Mouse (Mus musculus) kidney, adult 2 months (tissue): ENCODE data around the gene Fam222a. TPM values are rescaled to one million over a fixed set of nuclear protein-coding genes. Genes with fewer than 3 reads are reported as not detected.

Experiments used
- DNase-seq: peaks from one replicate; pipeline ENCODE4 v3.0.0; 2021
- H3K27ac ChIP-seq: fragments of 200-500 bp; 2 replicates; pipeline ENCODE4 v1.5.1; 2012; ENCODE audit warnings: low read depth, low read length, control low read depth, inconsistent platforms; ENCODE audit not compliant: insufficient read depth
- H3K27me3 ChIP-seq: fragments of 200-500 bp; replicated peaks from 2 replicates; pipeline ENCODE4 v1.6.1; 2012; ENCODE audit warnings: mild to moderate bottlenecking, moderate library complexity, low read length, inconsistent platforms; ENCODE audit not compliant: control insufficient read depth, insufficient read depth
- H3K36me3 ChIP-seq: fragments of 200-500 bp; 2 replicates; pipeline ENCODE4 v1.6.1; 2012; ENCODE audit warnings: mild to moderate bottlenecking, moderate library complexity, low read length, inconsistent platforms; ENCODE audit not compliant: control insufficient read depth, insufficient read depth
- H3K4me1 ChIP-seq: fragments of 200-500 bp; 2 replicates; pipeline ENCODE4 v1.6.1; 2011; ENCODE audit warnings: low read length; ENCODE audit not compliant: control insufficient read depth, insufficient read depth
- H3K4me3 ChIP-seq: fragments of 200-500 bp; 2 replicates; pipeline ENCODE4 v1.5.1; 2011; ENCODE audit warnings: mild to moderate bottlenecking, low read depth, low read length, control low read depth; ENCODE audit not compliant: insufficient read depth
- CTCF ChIP-seq: fragments of 200-500 bp; conservative IDR thresholded peaks from 2 replicates; pipeline ENCODE4 v1.5.1; 2011; ENCODE audit warnings: low read depth, mild to moderate bottlenecking, control low read depth, low read length, moderate library complexity, mixed read lengths; ENCODE audit not compliant: insufficient read depth, insufficient read length
- POLR2A ChIP-seq: fragments of 200-500 bp; IDR thresholded peaks from one replicate; pipeline ENCODE4 v1.6.1; 2011; ENCODE audit warnings: low read depth, low read length, control low read depth
- WGBS: fragments of 180-500 bp; shearing (Covaris S2); methylation state at CpG from one replicate; pipeline ENCODE4 v1.1.7; 2018; 5-methylcytosine and 5-hydroxymethylcytosine counted together
- polyA plus RNA-seq: library from polyadenylated mRNA; depleted of rRNA; stranded (reverse); fragments of >200 nt; gene quantifications from 2 replicates; pipeline ENCODE4 v1.2.3, GENCODE M21; 2012

The Fam222a gene
- polyA plus RNA-seq, 1 experiment, result 4.9 TPM

DNA sequence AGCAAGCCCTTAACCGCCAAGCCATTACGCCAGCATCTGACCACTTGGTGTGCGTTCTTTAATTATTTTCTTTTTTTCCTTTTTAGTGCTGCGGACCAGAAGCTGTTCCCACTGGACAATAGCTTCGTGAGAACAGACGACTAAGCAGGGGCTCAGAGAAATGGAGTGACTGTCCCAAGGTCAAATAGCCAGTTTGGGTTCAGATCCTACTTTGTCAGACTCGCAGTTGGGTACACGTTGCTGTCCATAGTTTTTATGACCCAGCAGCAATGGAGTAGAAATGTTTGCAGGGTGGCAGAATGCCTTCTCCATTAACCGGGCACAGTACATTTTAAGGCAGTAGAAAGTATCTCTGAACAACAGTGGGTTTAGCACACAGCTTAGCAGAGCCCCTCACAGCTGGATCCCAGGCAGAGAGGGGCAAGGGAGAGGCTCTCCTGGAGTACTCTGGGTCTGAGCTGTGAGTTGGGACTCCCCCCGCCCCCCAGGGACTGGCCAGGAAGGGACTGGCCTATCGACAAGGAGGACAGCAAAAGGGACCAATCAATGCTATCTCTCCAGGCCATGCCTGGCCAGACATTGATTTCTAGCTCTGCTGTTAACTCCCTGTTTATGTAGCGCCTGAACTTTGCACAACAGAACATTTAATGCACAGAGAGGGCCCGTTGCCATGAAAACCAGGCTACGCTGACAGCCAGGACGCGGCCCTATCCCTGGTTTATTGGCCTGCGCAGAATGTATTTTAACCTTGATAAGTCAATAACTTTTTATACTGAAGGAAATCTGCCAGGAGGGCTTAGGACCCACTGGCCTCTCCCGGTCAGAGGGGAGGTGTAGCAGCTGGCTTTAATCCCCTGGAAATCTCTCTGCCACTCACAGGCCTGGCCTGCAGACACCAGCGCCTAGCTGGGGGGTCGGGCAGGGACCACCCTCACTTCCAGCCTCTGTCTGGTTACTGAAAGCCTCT lies 9.8 kb upstream of the Fam222a start:
- no peak for DNase-seq
- Histone ChIP-seq H3K4me3 (no peak overlapping the region), H3K27ac (no peak overlapping the region), H3K27me3 (no peaks in the 10 kb centered on the region), H3K36me3 (no peaks in the 10 kb centered on the region), H3K4me1 (no peaks in the 10 kb centered on the region)
- 59% methylated on average over 20 of the region's 20 CpGs for WGBS
- TF ChIP-seq POLR2A, result no peak
- TF ChIP-seq CTCF, result no peak

DNA sequence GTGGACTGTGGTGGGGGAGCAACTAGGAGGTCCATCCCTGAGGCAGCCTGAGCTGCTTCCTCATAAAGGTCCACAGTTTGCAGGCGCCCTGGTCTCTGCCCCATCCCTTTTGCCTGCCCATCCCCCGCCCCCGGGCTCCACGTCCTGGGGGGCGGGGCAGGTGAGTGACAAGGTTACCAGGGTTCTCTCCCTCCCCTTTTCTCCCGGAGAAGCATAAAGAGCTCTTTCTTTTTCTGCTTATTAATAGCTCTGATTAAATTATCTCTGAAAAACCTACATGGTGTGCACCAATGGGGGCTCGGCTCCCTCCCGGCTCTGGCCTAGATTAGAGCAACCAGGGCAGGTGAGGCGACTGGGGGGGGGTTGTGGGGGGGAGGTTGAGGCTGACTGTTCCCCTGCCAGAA lies 7.3 kb upstream of the Fam222a start:
- H3K36me3 ChIP-seq, result no peaks in the 10 kb centered on the region
- no peak overlapping the region for H3K4me3 ChIP-seq
- TF ChIP-seq CTCF (no peak), POLR2A (no peak)
- 24% methylated on average over 9 of the region's 9 CpGs for WGBS
- H3K27me3 ChIP-seq, result no peaks in the 10 kb centered on the region
- DNase-seq, result no peak
- H3K4me1 ChIP-seq, result peaks cover 2% of the 10 kb centered on the region; the same call in 1 of the 2 replicates
- H3K27ac ChIP-seq, result no peak overlapping the region

DNA sequence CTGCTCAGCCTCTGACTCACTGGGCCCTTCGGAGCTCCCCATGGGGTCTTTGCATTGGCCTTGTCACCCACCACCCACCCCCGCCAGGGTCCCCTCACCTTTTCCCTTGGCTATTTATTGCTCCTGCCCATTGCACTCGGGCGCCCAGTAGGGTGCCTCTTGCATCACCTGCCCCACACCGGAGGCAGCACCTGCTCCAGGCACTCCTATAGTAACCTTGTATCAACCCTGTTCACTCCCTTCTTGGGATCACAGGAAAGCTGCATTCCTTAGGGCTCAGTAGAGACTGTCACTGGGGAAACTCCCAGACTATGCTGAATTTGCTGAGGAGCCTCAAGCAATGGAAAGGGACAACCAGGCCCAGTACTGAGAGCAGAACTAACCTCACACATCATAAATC lies 6.9 kb upstream of the Fam222a start:
- TF ChIP-seq POLR2A (no peak), CTCF (no peak)
- no peaks in the 10 kb centered on the region for H3K36me3 ChIP-seq
- no peak overlapping the region for H3K4me3 ChIP-seq
- H3K27ac ChIP-seq, result no peak overlapping the region
- no peaks in the 10 kb centered on the region for H3K27me3 ChIP-seq
- H3K4me1 ChIP-seq, result peaks cover 3% of the 10 kb centered on the region; the same call in 1 of the 2 replicates
- DNase-seq, result no peak
- WGBS, result 58% methylated on average over 5 of the region's 5 CpGs

DNA sequence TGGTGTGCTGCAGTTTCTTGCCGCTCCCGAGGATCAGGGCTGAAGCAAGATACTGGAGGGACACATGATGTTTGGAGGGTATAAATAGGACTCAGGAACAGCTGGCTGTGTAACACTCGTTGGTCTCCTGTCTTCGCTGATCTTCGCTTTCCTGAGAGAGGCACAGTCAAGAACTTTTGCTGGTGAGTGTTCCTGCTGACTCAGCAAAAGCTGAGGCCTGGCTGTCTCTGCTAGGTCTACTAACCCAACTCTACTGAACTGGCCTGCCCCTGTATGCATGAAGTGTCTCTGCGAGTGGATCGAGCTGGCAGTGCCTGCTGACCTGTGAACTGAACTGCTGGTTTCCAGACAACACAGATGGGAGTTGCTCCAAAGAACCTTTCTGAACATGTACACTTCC lies 3.8 kb upstream of the Fam222a start:
- no peak overlapping the region for H3K27ac ChIP-seq
- TF ChIP-seq CTCF, result no peak
- no peak for TF ChIP-seq POLR2A
- H3K4me1 ChIP-seq, result peaks cover 6% of the 10 kb centered on the region; the same call in 1 of the 2 replicates
- H3K36me3 ChIP-seq, result no peaks in the 10 kb centered on the region
- no peak for DNase-seq
- no peaks in the 10 kb centered on the region for H3K27me3 ChIP-seq
- 87% methylated on average over 7 of the region's 7 CpGs for WGBS
- H3K4me3 ChIP-seq, result no peak overlapping the region

DNA sequence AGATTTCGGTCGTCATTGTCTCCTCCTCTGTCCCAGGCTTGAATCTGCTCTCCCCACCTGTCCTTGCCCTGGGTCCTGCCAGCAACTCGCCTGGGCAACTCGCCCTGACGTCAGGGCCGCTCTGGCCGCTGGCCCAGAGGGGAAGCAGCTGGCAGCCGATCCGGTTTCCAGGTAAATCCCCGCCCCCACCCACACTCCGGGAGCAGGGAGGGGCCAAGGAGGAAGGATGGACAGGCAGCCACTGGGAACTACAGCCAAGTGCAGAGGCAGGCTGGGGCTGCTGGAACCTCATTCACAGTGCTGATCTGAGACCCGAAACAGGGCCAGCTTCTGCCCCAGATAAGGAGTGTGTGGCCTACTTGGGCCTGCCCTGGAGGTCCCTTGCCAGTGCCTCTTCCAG lies 2.5 kb upstream of the Fam222a start:
- WGBS, result 6% methylated on average over 12 of the region's 12 CpGs
- peak; percentile 94 for DNase-seq
- Histone ChIP-seq H3K4me3 (no peak overlapping the region), H3K4me1 (peaks cover 6% of the 10 kb centered on the region; the same call in 1 of the 2 replicates), H3K27ac (peak overlapping the region; percentile 72), H3K27me3 (no peaks in the 10 kb centered on the region), H3K36me3 (no peaks in the 10 kb centered on the region)
- TF ChIP-seq POLR2A (no peak), CTCF (no peak)

- no peak for TF ChIP-seq POLR2A
- no peak for TF ChIP-seq CTCF
- peaks cover 6% of the 10 kb centered on the region; the same call in 1 of the 2 replicates for H3K4me1 ChIP-seq
- WGBS, result 56% methylated on average over 6 of the region's 6 CpGs
Observed at GRCm38 (mm10) chr5:114565751-114566150, 2.1 kb upstream of the Fam222a start.

GRCm38 (mm10) chr5:114566461-114566860 lies 1.4 kb upstream of the Fam222a start:
- no peak overlapping the region for H3K4me3 ChIP-seq
- no peaks in the 10 kb centered on the region for H3K27me3 ChIP-seq
- 85% methylated on average over 10 of the region's 10 CpGs for WGBS
- no peak overlapping the region for H3K27ac ChIP-seq
- TF ChIP-seq POLR2A (no peak), CTCF (no peak)
- peaks cover 6% of the 10 kb centered on the region; the same call in 1 of the 2 replicates for H3K4me1 ChIP-seq
- no peaks in the 10 kb centered on the region for H3K36me3 ChIP-seq
- DNase-seq, result no peak

More at GRCm38 (mm10) chr5:114565751-114566150, 2.1 kb upstream of the Fam222a start:
- Histone ChIP-seq H3K4me3 (no peak overlapping the region), H3K27ac (no peak overlapping the region), H3K27me3 (no peaks in the 10 kb centered on the region), H3K36me3 (no peaks in the 10 kb centered on the region)
- no peak for DNase-seq
